Mouse (Mus musculus) heart, embryonic 10.5 days (tissue): ENCODE results near the gene Slc26a8. TPM values are rescaled to one million over a fixed set of nuclear protein-coding genes. Genes with fewer than 3 reads are reported as not detected.

ENCODE experiments used
- DNase-seq: peaks from one replicate; pipeline ENCODE4 v3.0.0-alpha.2; 2017; ENCODE audit warnings: low spot score
- H3K27ac ChIP-seq: fragments of 300-500 bp; sonication (generic); 2 replicates; pipeline ENCODE4 v1.5.1; 2016; ENCODE audit warnings: mild to moderate bottlenecking
- H3K27me3 ChIP-seq: fragments of 300-500 bp; sonication (generic); 2 replicates; pipeline ENCODE4 v1.6.1; 2016; ENCODE audit warnings: mild to moderate bottlenecking; ENCODE audit not compliant: poor library complexity, insufficient read depth, severe bottlenecking
- H3K36me3 ChIP-seq: fragments of 300-500 bp; sonication (generic); 2 replicates; pipeline ENCODE4 v1.6.1; 2016; ENCODE audit warnings: mild to moderate bottlenecking, moderate library complexity
- H3K4me1 ChIP-seq: fragments of 300-500 bp; sonication (generic); 2 replicates; pipeline ENCODE4 v1.6.1; 2016; ENCODE audit warnings: mild to moderate bottlenecking
- H3K4me3 ChIP-seq: fragments of 300-500 bp; sonication (generic); 2 replicates; pipeline ENCODE4 v1.5.1; 2016; ENCODE audit warnings: mild to moderate bottlenecking, moderate library complexity
- H3K9me3 ChIP-seq: fragments of 300-500 bp; sonication (generic); 2 replicates; pipeline ENCODE4 v1.6.1; 2016; ENCODE audit warnings: mild to moderate bottlenecking, moderate library complexity
- WGBS: fragments of 180-500 bp; shearing (Covaris S2); methylation state at CpG from one replicate; pipeline ENCODE4 v1.1.7; 2016; 5-methylcytosine and 5-hydroxymethylcytosine counted together
- polyA plus RNA-seq: library from polyadenylated mRNA; unstranded; fragments of >200 nt; fragmentation: Nextera tagmentation; extraction: Ambion mirVana; gene quantifications from 2 replicates; pipeline ENCODE4 v1.2.1, GENCODE M21; 2016

The Slc26a8 gene
- polyA plus RNA-seq, 1 experiment from 2014 or later: 0.15 TPM

DNA sequence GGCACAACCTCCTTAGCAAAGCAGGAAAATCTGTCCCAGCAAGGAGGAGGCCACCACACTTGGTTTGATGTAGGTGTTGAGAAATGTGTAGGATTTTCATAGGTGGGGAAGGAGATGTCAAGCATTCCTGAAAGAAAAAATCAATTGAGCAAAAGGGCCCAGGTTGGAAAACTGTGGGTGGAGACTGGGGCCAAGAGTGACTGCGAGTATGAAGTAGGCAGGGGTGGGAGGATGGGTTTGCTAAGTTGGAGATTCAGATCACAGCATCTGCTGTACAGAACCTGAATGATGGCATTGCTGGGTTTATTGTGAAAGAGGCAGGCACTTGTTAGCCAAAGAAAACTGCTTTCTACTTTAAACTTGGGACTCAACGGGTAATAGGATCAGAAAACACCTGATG is 65.2 kb downstream of the Slc26a8 start:
- no peak for DNase-seq
- 63% methylated on average over 2 of the region's 2 CpGs for WGBS
- Histone ChIP-seq H3K9me3 (no peaks in the 10 kb centered on the region), H3K36me3 (peaks cover 5% of the 10 kb centered on the region), H3K4me3 (no peak overlapping the region), H3K27me3 (peaks cover 4% of the 10 kb centered on the region; the same call in 1 of the 2 replicates), H3K27ac (no peak overlapping the region), H3K4me1 (peaks cover 31% of the 10 kb centered on the region)

DNA sequence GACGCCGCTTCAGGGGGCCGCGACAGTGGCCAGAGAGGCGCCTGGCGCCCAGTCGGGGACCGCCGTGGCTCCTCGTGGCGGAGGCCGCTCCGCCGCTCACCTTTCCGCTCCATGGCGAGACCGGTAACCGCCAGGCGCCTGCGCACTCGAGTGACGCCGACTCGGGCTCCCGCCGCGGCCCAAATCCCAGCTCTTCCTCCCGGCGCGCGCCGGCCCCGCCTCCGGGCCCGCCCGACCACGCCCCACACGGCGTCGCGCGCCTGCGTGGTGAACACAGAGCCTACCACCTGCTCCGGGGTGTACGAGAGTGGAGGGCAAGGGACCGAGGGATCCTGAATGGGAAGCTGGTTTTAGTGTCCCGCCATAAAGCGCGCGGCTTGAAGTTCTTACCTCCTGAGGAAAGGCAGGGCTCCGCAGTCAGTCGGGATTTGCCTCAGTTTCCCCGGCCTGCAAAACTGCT is 67.7 kb downstream of the Slc26a8 start, which contains the start of gene Srpk1:
Gene Srpk1, minus strand, starts transcription at position 410 of the 460 bp plus-strand sequence.
- Histone ChIP-seq H3K36me3 (peaks cover 22% of the 10 kb centered on the region), H3K4me1 (peaks cover 25% of the 10 kb centered on the region), H3K9me3 (no peaks in the 10 kb centered on the region), H3K4me3 (peak within 1 kb of the TSS; percentile 96), H3K27me3 (peaks cover 4% of the 10 kb centered on the region; the same call in 1 of the 2 replicates), H3K27ac (peak within 1 kb of the TSS; percentile 98)
- under 1% methylated on average over 53 of the region's 53 CpGs for WGBS
- DNase-seq: peak; percentile 96

DNA sequence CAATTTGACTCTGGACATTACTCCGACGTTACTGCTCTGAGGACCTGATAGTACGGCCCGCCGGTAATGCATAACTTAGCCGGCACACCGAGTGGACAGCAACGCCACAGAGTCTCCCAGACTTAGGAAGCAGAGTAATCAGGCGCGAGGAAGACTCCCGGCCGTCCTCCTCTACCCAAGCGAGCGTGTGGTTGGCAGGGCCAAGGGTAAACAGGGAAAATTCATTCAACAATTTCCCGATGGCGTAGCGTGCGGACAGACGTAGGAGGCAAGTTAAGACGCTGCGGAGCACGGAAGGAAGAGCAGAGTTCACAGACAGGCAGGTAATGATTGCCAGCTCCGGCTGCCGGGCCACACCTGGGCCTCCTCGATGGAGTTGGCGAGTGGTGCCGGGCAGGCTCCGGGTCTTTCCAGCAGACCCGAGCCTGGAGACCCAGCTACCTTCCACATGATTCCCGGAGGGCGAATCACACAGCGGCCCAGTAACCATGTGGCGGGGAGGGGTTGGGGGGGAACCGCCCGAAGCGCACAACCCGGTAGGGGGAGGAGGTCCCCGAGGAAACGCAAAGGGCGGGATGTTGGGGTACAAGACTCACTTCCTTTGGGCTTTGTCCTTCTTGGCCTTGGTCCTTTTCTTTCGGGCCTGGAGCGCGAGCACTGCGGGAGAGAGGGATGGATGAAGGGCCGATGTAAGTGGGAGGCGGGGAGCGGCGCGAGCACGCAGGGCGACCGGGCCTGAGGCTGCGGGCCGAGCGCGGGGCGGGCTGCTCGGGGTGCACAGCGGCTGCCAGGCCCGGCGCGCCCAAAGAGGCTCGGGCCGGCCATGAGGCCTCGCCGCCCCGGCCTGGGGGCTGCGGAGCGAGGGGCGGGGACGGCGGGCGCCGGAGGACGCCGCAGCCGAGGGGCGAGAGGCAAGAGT is 68.4 kb downstream of the Slc26a8 start:
- H3K4me3 ChIP-seq: peak overlapping the region; percentile 96
- H3K9me3 ChIP-seq: no peaks in the 10 kb centered on the region
- peaks cover 4% of the 10 kb centered on the region; the same call in 1 of the 2 replicates for H3K27me3 ChIP-seq
- H3K27ac ChIP-seq: peak overlapping the region; percentile 98
- peaks cover 22% of the 10 kb centered on the region for H3K36me3 ChIP-seq
- H3K4me1 ChIP-seq: peaks cover 25% of the 10 kb centered on the region
- peak; percentile 89 for DNase-seq
- WGBS: under 1% methylated on average over 77 of the region's 78 CpGs

DNA sequence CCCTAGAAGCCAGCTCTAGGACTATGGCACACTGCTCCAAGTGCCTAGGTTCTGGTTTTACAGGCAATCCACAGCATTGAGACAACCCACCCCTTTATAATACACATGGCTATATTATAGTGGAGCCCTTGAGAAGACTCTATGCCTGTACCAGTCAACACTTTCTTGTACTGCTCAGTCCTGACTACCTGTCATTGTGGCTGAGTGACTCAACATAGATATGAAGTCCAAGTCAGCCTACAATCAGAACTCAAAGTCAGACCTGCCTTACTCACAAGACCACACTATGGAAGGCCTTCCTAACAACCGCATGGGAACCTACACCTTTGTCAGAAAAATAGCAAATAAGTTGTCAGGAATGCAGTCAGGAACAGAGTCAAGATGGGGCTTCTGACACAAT is 71.3 kb downstream of the Slc26a8 start:
- H3K9me3 ChIP-seq: no peaks in the 10 kb centered on the region
- peaks cover 25% of the 10 kb centered on the region for H3K4me1 ChIP-seq
- H3K4me3 ChIP-seq: no peak overlapping the region
- no peak for DNase-seq
- no peaks in the 10 kb centered on the region for H3K27me3 ChIP-seq
- WGBS: 90% methylated on average over 1 of the region's 1 CpGs
- peaks cover 39% of the 10 kb centered on the region for H3K36me3 ChIP-seq
- no peak overlapping the region for H3K27ac ChIP-seq

DNA sequence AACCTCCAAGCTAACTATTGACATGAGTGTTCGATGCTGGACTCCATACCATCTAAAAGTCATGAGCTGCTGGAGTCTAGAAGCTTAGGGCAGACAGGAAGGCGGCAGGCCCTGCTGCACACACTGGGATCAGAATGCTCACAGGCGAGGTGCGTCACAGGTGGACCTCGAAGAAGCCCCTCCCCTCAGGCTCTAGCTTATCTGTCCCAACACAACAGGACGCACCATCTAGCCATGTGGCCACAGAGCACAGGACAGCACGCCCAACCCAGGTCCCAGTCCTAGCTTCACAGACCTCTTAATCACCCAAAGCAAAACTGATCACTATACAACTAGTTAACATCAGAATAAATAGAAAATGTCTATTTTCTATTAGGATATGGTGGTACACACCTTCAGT is 71.9 kb downstream of the Slc26a8 start:
- peaks cover 39% of the 10 kb centered on the region for H3K36me3 ChIP-seq

DNA sequence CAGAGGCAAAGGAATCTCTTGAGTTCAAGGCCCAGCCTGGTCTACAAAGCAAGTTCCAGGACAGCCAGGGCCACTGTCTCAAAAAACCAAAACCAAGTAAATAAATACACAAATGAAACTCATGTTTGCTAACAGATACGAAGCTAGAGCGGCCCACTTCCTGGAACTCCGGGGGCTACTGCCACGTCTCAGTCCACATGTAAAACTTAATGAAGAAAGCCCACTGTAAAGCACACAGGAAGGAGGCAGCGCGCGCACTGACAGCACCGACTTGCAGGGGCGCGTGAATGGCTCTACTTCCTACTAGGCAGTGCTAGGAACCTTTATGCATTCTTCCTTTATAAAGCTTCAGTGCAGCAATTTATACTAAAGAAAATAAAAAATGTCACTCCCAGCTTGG is 72.4 kb downstream of the Slc26a8 start:
- peaks cover 39% of the 10 kb centered on the region for H3K36me3 ChIP-seq

More for the DNA sequence above, 71.9 kb downstream of the Slc26a8 start:
- Histone ChIP-seq H3K4me3 (no peak overlapping the region), H3K9me3 (no peaks in the 10 kb centered on the region), H3K4me1 (peaks cover 25% of the 10 kb centered on the region), H3K27me3 (no peaks in the 10 kb centered on the region), H3K27ac (no peak overlapping the region)
- peak; percentile 86 for DNase-seq
- 68% methylated on average over 7 of the region's 7 CpGs for WGBS

DNA sequence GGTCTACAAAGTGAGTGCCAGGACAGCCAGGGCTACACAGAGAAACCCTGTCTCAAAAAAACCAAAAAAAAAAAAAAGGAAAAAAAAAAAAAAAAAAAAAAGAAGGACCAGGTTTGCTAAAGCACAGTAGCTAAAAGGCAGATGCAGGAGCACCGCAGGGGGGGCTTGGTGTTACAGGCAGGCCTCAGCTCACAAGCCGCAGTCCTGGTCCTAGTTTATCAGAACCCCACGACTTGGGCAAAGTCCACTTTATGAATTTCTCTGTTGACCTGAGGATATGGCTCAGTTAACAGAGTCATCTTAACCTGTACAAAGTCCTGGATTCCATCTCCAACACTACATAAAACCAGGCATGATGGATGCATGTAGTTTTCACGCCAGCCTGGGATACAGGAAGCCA is 74.7 kb downstream of the Slc26a8 start:
- 92% methylated on average over 4 of the region's 4 CpGs for WGBS
- Histone ChIP-seq H3K9me3 (no peaks in the 10 kb centered on the region), H3K27me3 (no peaks in the 10 kb centered on the region), H3K27ac (no peak overlapping the region), H3K36me3 (peaks cover 39% of the 10 kb centered on the region), H3K4me3 (no peak overlapping the region), H3K4me1 (peaks cover 10% of the 10 kb centered on the region)
- DNase-seq: no peak

More for the DNA sequence above, 72.4 kb downstream of the Slc26a8 start:
- Histone ChIP-seq H3K27ac (no peak overlapping the region), H3K27me3 (no peaks in the 10 kb centered on the region), H3K9me3 (no peaks in the 10 kb centered on the region), H3K4me1 (peaks cover 24% of the 10 kb centered on the region), H3K4me3 (no peak overlapping the region)
- no peak for DNase-seq
- WGBS: 91% methylated on average over 10 of the region's 10 CpGs

DNA sequence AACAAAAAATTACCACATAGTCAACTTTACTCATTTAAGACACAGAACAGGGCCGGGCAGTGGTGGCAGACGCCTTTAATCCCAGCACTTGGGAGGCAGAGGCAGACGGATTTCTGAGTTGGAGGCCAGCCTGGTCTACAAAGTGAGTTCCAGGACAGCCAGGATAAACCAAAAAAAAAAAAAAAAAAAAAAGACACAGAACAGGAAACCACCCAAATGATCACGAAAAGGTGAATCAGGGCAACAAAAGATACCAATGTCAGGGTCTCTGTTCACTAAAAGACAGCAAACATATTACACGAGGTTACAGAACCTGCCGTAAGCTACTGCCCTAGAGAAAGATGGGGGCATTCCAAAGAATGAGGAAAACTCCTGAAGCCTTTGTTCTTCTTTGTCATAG is 76.9 kb downstream of the Slc26a8 start:
- 80% methylated on average over 6 of the region's 6 CpGs for WGBS

DNA sequence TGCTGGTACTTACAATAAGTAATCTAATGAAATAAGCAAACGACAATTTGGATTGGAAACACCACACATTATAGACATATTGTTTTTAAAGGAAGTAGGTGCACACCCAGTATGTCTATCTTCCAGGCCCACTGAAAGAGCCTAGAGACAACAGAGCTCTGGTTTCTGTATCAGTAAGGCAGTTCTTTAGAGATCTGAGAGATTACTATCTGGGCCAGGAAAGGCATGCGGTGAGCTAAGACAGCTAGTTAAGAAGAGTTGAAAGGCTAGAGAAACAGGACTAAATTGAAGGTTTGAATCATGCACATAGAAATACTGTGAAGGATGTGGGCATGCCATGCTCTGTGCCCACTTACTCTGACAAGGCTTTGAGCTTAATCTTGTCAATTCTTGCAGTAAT is 77.4 kb downstream of the Slc26a8 start:
- no peaks in the 10 kb centered on the region for H3K9me3 ChIP-seq
- H3K36me3 ChIP-seq: peaks cover 33% of the 10 kb centered on the region
- H3K27me3 ChIP-seq: no peaks in the 10 kb centered on the region
- H3K27ac ChIP-seq: no peak overlapping the region
- H3K4me1 ChIP-seq: no peaks in the 10 kb centered on the region
- H3K4me3 ChIP-seq: no peak overlapping the region
- 58% methylated on average over 2 of the region's 2 CpGs for WGBS
- no peak for DNase-seq

More for the DNA sequence above, 76.9 kb downstream of the Slc26a8 start:
- Histone ChIP-seq H3K27me3 (no peaks in the 10 kb centered on the region), H3K27ac (no peak overlapping the region), H3K36me3 (peaks cover 29% of the 10 kb centered on the region), H3K4me3 (no peak overlapping the region), H3K9me3 (no peaks in the 10 kb centered on the region), H3K4me1 (peaks cover 2% of the 10 kb centered on the region; the same call in 1 of the 2 replicates)
- no peak for DNase-seq

DNA sequence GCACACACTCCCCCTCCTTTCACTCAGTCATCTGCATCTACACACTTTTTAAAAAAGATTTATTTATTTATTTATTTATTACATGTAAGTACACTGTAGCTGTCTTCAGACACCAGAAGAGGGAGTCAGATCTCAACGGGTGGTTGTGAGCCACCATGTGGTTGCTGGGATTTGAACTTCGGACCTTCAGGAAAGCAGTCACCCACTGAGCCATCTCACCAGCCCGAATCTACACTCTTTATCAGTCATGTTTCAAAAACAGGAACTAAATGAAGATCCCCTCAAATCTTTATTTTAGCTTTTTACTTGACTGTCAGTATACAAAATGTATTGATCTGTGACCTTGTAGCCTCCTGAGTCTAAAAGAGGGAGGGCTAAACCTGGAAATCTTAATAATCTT is 80.5 kb downstream of the Slc26a8 start:
- Histone ChIP-seq H3K9me3 (no peaks in the 10 kb centered on the region), H3K4me1 (no peaks in the 10 kb centered on the region), H3K27ac (no peak overlapping the region), H3K27me3 (no peaks in the 10 kb centered on the region), H3K36me3 (peaks cover 48% of the 10 kb centered on the region), H3K4me3 (no peak overlapping the region)
- WGBS: 82% methylated on average over 3 of the region's 3 CpGs
- no peak for DNase-seq

DNA sequence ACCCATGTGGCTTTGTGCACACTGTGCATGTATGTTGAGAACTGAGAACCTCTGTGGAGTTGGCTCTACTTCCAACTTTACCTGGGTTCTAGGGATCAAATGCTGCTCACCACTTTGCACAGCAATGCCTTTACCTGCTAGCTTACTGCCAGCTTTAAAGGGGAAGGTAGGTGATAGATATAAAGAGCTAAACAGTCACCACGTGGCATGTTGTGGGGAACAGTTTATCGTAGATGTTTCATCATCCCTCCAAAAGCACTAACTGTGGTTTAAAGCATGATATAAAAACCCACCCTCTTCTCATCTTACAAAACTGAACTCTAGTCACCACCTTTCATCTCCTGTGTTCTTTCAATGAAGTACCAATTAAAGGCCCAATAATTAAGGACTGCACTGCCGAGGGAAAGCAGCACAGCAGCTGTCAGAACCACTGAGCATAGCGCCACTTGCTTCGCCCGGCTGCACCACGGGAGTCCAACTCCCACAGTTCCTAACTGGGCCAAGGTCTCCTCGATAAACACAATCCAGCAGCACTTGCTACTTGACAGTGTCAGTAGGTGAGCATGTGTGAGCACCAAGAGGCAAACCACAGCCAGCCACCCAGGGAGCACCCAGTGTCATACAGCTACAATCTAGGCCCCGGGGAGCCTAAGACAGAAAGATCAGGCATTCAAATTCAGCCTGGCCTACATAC is 88.3 kb downstream of the Slc26a8 start:
- Histone ChIP-seq H3K4me1 (no peaks in the 10 kb centered on the region), H3K27me3 (no peaks in the 10 kb centered on the region), H3K36me3 (peaks cover 93% of the 10 kb centered on the region), H3K27ac (no peak overlapping the region), H3K4me3 (no peak overlapping the region), H3K9me3 (no peaks in the 10 kb centered on the region)
- no peak for DNase-seq
- WGBS: 92% methylated on average over 9 of the region's 9 CpGs

DNA sequence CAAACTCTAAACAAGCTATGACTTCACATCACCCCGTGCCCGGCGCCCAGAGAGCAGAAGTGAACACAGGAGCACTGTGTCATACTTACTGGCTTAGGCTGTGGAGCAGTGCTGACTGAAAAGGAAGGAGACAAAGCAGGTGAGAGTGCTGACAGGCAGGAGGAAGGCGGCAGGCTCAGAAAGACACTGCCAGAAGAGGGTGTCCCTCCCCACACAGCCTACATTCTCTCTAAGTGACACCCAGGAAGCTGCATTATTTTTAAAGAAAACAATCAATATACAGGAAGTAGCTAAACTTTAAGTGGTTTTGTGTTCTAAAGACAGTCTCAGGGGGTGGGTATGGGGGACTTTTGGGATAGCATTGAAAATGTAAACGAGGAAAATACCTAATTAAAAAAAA is 89.3 kb downstream of the Slc26a8 start:
- no peak for DNase-seq
- H3K4me1 ChIP-seq: no peaks in the 10 kb centered on the region
- peaks cover 93% of the 10 kb centered on the region for H3K36me3 ChIP-seq
- no peak overlapping the region for H3K4me3 ChIP-seq
- WGBS: 85% methylated on average over 5 of the region's 5 CpGs
- no peaks in the 10 kb centered on the region for H3K27me3 ChIP-seq
- no peaks in the 10 kb centered on the region for H3K9me3 ChIP-seq
- no peak overlapping the region for H3K27ac ChIP-seq

DNA sequence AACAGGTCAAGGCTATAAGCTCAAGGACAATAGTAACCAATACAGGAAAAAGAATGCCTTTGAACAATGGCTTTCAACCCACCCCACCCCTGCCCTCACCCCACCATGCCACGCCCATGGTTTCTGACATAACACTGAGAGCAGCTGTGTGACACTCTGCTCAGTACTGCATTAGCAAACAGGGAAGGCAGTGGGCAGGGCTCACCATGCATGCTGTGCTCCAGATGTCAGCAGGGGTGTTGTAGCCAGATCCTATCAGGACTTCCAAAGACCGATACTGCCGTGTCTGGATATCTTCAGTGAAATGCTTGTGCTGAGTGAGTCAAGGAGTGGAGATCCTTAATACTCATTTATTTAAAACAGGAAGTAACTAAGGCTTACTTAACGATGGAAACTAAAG is 96.1 kb downstream of the Slc26a8 start:
- H3K4me3 ChIP-seq: no peak overlapping the region
- H3K4me1 ChIP-seq: no peaks in the 10 kb centered on the region
- H3K27ac ChIP-seq: no peak overlapping the region
- no peak for DNase-seq
- no peaks in the 10 kb centered on the region for H3K9me3 ChIP-seq
- peaks cover 89% of the 10 kb centered on the region for H3K36me3 ChIP-seq
- 46% methylated on average over 4 of the region's 4 CpGs for WGBS
- H3K27me3 ChIP-seq: no peaks in the 10 kb centered on the region
